Mouse (Mus musculus): ENCODE data around the gene Itln1. TPM values are rescaled to one million over a fixed set of nuclear protein-coding genes. Genes with fewer than 3 reads are reported as not detected.

Gene Itln1
- not detected in 2 replicates for total RNA-seq (2023)

DNA sequence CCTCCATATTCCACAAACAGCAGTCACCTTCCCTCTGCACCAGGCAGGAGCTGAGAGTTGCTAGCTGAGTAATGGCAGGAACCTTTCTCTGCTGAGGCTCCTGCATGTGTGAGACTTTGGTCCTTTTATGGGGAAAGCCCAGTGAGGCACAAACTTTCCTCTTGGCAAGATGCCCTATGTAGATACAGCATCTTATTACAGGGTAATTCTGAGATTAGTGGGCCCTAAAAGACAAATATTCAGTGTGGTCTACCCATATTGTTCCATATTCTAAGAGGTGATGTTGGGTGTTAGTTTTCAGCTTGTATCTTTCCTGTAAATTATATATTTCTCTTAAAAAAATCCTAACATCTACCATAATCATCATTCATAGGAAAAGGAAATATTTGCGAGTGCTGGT, at the start of gene Itln1:
TSS of gene Itln1 (minus strand) at position 101 of the 400 bp plus-strand sequence.

DNA sequence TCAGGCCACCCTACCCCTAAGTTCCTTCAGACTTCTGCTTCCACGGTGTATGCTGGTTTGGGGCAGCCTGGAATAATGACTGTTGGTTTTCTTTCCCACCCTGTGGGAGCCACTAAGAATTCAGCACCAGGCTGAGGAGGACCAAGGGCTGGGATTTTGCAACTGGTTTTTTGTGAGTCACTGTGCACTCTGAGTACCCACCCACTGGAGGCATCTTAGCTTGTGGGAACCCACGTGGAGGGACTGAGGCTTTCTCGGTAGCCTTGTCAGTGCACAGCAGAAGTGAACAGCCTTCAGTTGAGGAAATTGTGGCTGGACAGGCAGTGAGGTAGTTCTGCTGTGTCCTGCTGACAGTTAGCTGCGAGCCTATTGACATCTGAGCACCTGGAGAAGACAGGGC, 23.8 kb upstream of the Itln1 start, which contains the start of gene Cd244a:
TSS of gene Cd244a (plus strand) at position 296 of the 400 bp plus-strand sequence.

DNA sequence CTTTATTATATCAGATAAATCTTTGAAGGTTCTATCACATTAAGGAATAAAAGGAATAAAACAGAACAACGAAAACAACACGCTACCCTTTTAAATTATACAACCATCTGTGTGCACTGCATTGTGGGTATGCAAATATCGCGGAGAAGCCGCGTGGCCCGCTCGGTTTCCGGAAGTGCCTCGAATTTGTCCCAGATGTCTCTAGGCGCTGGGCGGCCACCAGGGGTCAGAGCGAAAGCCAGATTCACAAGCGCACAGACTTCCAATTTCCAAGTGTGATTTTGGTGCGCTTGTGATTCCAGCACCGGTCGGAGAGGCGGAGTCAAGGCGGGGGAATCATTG, 31.9 kb downstream of the Itln1 start, which contains the start of gene Alyref2:
TSS of gene Alyref2 (plus strand) at position 229 of the 342 bp plus-strand sequence.

Other genes with a start within 250 kb of the Itln1 start
- 27.7 and 31.0 TPM in 2 replicates for gene Usp21, start 247.3 kb downstream of the Itln1 start, total RNA-seq (2023)
- 40.6 and 41.8 TPM in 2 replicates for gene Ufc1, start 240.3 kb downstream of the Itln1 start, total RNA-seq (2023)
- gene Dedd, start 206.1 kb downstream of the Itln1 start, total RNA-seq (2023), result 17.9 and 25.5 TPM in 2 replicates
- 15.9 and 16.3 TPM in 2 replicates for gene Nit1, start 189.6 kb downstream of the Itln1 start, total RNA-seq (2023)
- 39.2 and 40.6 TPM in 2 replicates for gene Pfdn2, start 189.6 kb downstream of the Itln1 start, total RNA-seq (2023)
- gene Klhdc9, start 174.5 kb downstream of the Itln1 start, total RNA-seq (2023), result not detected in 2 replicates
- 1.1 and 1.6 TPM in 2 replicates for gene Nectin4, start 165.2 kb downstream of the Itln1 start, total RNA-seq (2023)
- gene Arhgap30, start 146.3 kb downstream of the Itln1 start, total RNA-seq (2023), result 268 and 358 TPM in 2 replicates
- gene Usf1, start 124.0 kb downstream of the Itln1 start, total RNA-seq (2023), result 111 and 118 TPM in 2 replicates
- 1.6 and 2.3 TPM in 2 replicates for gene Tstd1, start 116.4 kb downstream of the Itln1 start, total RNA-seq (2023)
- 1.2 TPM in 2 replicates for gene F11r, start 97.8 kb downstream of the Itln1 start, total RNA-seq (2023)
- 6.1 and 6.8 TPM in 2 replicates for gene Alyref2, start 31.8 kb downstream of the Itln1 start, total RNA-seq (2023)
- gene Cd244a, start 23.9 kb upstream of the Itln1 start, total RNA-seq (2023), result 9.8 and 13.7 TPM in 2 replicates
- gene Ly9, start 72.1 kb upstream of the Itln1 start, total RNA-seq (2023), result 11.8 and 14.7 TPM in 2 replicates
- gene Slamf7, start 117.7 kb upstream of the Itln1 start, total RNA-seq (2023), result 2.4 TPM in 2 replicates
- 45.1 and 49.0 TPM in 2 replicates for gene Cd48, start 146.7 kb upstream of the Itln1 start, total RNA-seq (2023)
- gene Slamf1, start 231.8 kb upstream of the Itln1 start, total RNA-seq (2023), result 0.16 TPM in 1 of 2 replicates, not detected in the other

All from neutrophil, adult 65 days (primary cell).